Mouse (Mus musculus): ENCODE measurements around the gene Sapcd1. TPM values are rescaled to one million over a fixed set of nuclear protein-coding genes. Genes with fewer than 3 reads are reported as not detected.
"Not testable (repeated sequence)": the region's sequence is repeated elsewhere in the genome, so short reads cannot be mapped to it uniquely, and the experiment has no call there.

Gene Sapcd1
- polyA plus RNA-seq, 1 experiment from 2014 or later: 4.0 TPM

GRCm38 (mm10) chr17:35011440-35011839 lies 16.4 kb downstream of the Sapcd1 start:
- Histone ChIP-seq H3K27ac (ENCODE audit: low read depth, low read length) (no peak overlapping the region), H3K9me3 (ENCODE audit: control insufficient read depth, low read length) (no peaks in the 10 kb centered on the region), H3K4me3 (ENCODE audit: low read depth, low read length) (no peak overlapping the region), H3K9ac (ENCODE audit: low read depth, low read length) (no peak overlapping the region), H3K4me1 (replicated peaks; ENCODE audit: control insufficient read depth, insufficient read depth, low read length) (no peaks in the 10 kb centered on the region), H3K36me3 (ENCODE audit: control insufficient read depth, insufficient read depth, low read length) (peaks cover 37% of the 10 kb centered on the region), H3K4me2 (replicated peaks; ENCODE audit: low read depth, low read length) (no peak overlapping the region), H3K27me3 (ENCODE audit: control insufficient read depth, insufficient read depth, low read length) (no peaks in the 10 kb centered on the region)
- 91% methylated on average over 8 of the region's 8 CpGs for WGBS
- DNase-seq (ENCODE audit: low spot score) (no peak), ATAC-seq (ENCODE audit: low FRiP score) (no peak)

- H3K4me3 ChIP-seq (ENCODE audit: low read depth, low read length): no peak overlapping the region
- no peaks in the 10 kb centered on the region for H3K4me1 ChIP-seq (replicated peaks; ENCODE audit: control insufficient read depth, insufficient read depth, low read length)
- 79% methylated on average over 7 of the region's 7 CpGs for WGBS
- no peak overlapping the region for H3K9ac ChIP-seq (ENCODE audit: low read depth, low read length)
- DNase-seq (ENCODE audit: low spot score) (no peak), ATAC-seq (ENCODE audit: low FRiP score) (no peak)
- no peaks in the 10 kb centered on the region for H3K27me3 ChIP-seq (ENCODE audit: control insufficient read depth, insufficient read depth, low read length)
- no peaks in the 10 kb centered on the region for H3K9me3 ChIP-seq (ENCODE audit: control insufficient read depth, low read length)
- no peak overlapping the region for H3K27ac ChIP-seq (ENCODE audit: low read depth, low read length)
- H3K36me3 ChIP-seq (ENCODE audit: control insufficient read depth, insufficient read depth, low read length): peaks cover 35% of the 10 kb centered on the region
- no peak overlapping the region for H3K4me2 ChIP-seq (replicated peaks; ENCODE audit: low read depth, low read length)
Measured at GRCm38 (mm10) chr17:35009586-35009985, 18.2 kb downstream of the Sapcd1 start.

- no peaks in the 10 kb centered on the region for H3K9me3 ChIP-seq (ENCODE audit: control insufficient read depth, low read length)
- ATAC-seq (ENCODE audit: low FRiP score) (no peak), DNase-seq (ENCODE audit: low spot score) (no peak)
- no peaks in the 10 kb centered on the region for H3K27me3 ChIP-seq (ENCODE audit: control insufficient read depth, insufficient read depth, low read length)
- no peak overlapping the region for H3K4me2 ChIP-seq (replicated peaks; ENCODE audit: low read depth, low read length)
- H3K4me3 ChIP-seq (ENCODE audit: low read depth, low read length): no peak overlapping the region
- no peak overlapping the region for H3K9ac ChIP-seq (ENCODE audit: low read depth, low read length)
- peaks cover 2% of the 10 kb centered on the region; the same call in 1 of the 2 replicates for H3K4me1 ChIP-seq (replicated peaks; ENCODE audit: control insufficient read depth, insufficient read depth, low read length)
- 96% methylated on average over 7 of the region's 7 CpGs for WGBS
- H3K27ac ChIP-seq (ENCODE audit: low read depth, low read length): no peak overlapping the region
- H3K36me3 ChIP-seq (ENCODE audit: control insufficient read depth, insufficient read depth, low read length): peaks cover 30% of the 10 kb centered on the region
Measured at GRCm38 (mm10) chr17:35007387-35007991, 20.3 kb downstream of the Sapcd1 start.

- not testable (repeated sequence) for H3K27ac ChIP-seq (ENCODE audit: low read depth, low read length); H3K4me1 ChIP-seq (replicated peaks; ENCODE audit: control insufficient read depth, insufficient read depth, low read length); H3K27me3 ChIP-seq (ENCODE audit: control insufficient read depth, insufficient read depth, low read length); DNase-seq (ENCODE audit: low spot score); H3K4me3 ChIP-seq (ENCODE audit: low read depth, low read length); ATAC-seq (ENCODE audit: low FRiP score); H3K9ac ChIP-seq (ENCODE audit: low read depth, low read length); H3K4me2 ChIP-seq (replicated peaks; ENCODE audit: low read depth, low read length); H3K9me3 ChIP-seq (ENCODE audit: control insufficient read depth, low read length)
- H3K36me3 ChIP-seq (ENCODE audit: control insufficient read depth, insufficient read depth, low read length): peaks cover 19% of the 10 kb centered on the region
- 98% methylated on average over 4 of the region's 5 CpGs for WGBS
Measured at GRCm38 (mm10) chr17:35005902-35006301, 21.9 kb downstream of the Sapcd1 start.

GRCm38 (mm10) chr17:35005158-35005557 lies 22.7 kb downstream of the Sapcd1 start:
- ATAC-seq (ENCODE audit: low FRiP score) (no peak), DNase-seq (ENCODE audit: low spot score) (no peak)
- Histone ChIP-seq H3K4me1 (replicated peaks; ENCODE audit: control insufficient read depth, insufficient read depth, low read length) (peaks cover 7% of the 10 kb centered on the region), H3K4me2 (replicated peaks; ENCODE audit: low read depth, low read length) (no peak overlapping the region), H3K9me3 (ENCODE audit: control insufficient read depth, low read length) (no peaks in the 10 kb centered on the region), H3K36me3 (ENCODE audit: control insufficient read depth, insufficient read depth, low read length) (peaks cover 15% of the 10 kb centered on the region; the same call in 1 of the 2 replicates), H3K9ac (ENCODE audit: low read depth, low read length) (no peak overlapping the region), H3K27ac (ENCODE audit: low read depth, low read length) (no peak overlapping the region), H3K27me3 (ENCODE audit: control insufficient read depth, insufficient read depth, low read length) (no peaks in the 10 kb centered on the region), H3K4me3 (ENCODE audit: low read depth, low read length) (no peak overlapping the region)
- 91% methylated on average over 10 of the region's 10 CpGs for WGBS

- Histone ChIP-seq H3K9me3 (ENCODE audit: control insufficient read depth, low read length) (no peaks in the 10 kb centered on the region), H3K4me1 (replicated peaks; ENCODE audit: control insufficient read depth, insufficient read depth, low read length) (peaks cover 7% of the 10 kb centered on the region), H3K4me3 (ENCODE audit: low read depth, low read length) (no peak overlapping the region), H3K9ac (ENCODE audit: low read depth, low read length) (no peak overlapping the region), H3K27ac (ENCODE audit: low read depth, low read length) (no peak overlapping the region), H3K27me3 (ENCODE audit: control insufficient read depth, insufficient read depth, low read length) (no peaks in the 10 kb centered on the region), H3K4me2 (replicated peaks; ENCODE audit: low read depth, low read length) (no peak overlapping the region), H3K36me3 (ENCODE audit: control insufficient read depth, insufficient read depth, low read length) (peaks cover 14% of the 10 kb centered on the region; the same call in 1 of the 2 replicates)
- DNase-seq (ENCODE audit: low spot score) (no peak), ATAC-seq (ENCODE audit: low FRiP score) (no peak)
- WGBS: 96% methylated on average over 17 of the region's 17 CpGs
Measured at GRCm38 (mm10) chr17:35004075-35004717, 23.6 kb downstream of the Sapcd1 start.

- peaks cover 12% of the 10 kb centered on the region; the same call in 1 of the 2 replicates for H3K36me3 ChIP-seq (ENCODE audit: control insufficient read depth, insufficient read depth, low read length)
- no peak for DNase-seq (ENCODE audit: low spot score)
- 0 out of 2 replicates have a peak overlapping the region, but pooled peaks have one; percentile 2 for H3K9ac ChIP-seq (ENCODE audit: low read depth, low read length)
- no peak for ATAC-seq (ENCODE audit: low FRiP score)
- H3K4me3 ChIP-seq (ENCODE audit: low read depth, low read length): no peak overlapping the region; the same call in 1 of the 2 replicates
- H3K4me1 ChIP-seq (replicated peaks; ENCODE audit: control insufficient read depth, insufficient read depth, low read length): peaks cover 7% of the 10 kb centered on the region
- peak overlapping the region; percentile 99; the same call in 1 of the 2 replicates for H3K4me2 ChIP-seq (replicated peaks; ENCODE audit: low read depth, low read length)
- no peaks in the 10 kb centered on the region for H3K27me3 ChIP-seq (ENCODE audit: control insufficient read depth, insufficient read depth, low read length)
- no peak overlapping the region for H3K27ac ChIP-seq (ENCODE audit: low read depth, low read length)
- 83% methylated on average over 9 of the region's 9 CpGs for WGBS
- H3K9me3 ChIP-seq (ENCODE audit: control insufficient read depth, low read length): no peaks in the 10 kb centered on the region
Measured at GRCm38 (mm10) chr17:35003022-35003838, 24.6 kb downstream of the Sapcd1 start.

GRCm38 (mm10) chr17:35002153-35002865 lies 25.5 kb downstream of the Sapcd1 start:
- H3K4me3 ChIP-seq (ENCODE audit: low read depth, low read length): peak overlapping the region; percentile 89
- peaks cover 12% of the 10 kb centered on the region; the same call in 1 of the 2 replicates for H3K36me3 ChIP-seq (ENCODE audit: control insufficient read depth, insufficient read depth, low read length)
- ATAC-seq (ENCODE audit: low FRiP score) (no peak), DNase-seq (ENCODE audit: low spot score) (no peak)
- 12% methylated on average over 12 of the region's 12 CpGs for WGBS
- no peaks in the 10 kb centered on the region for H3K27me3 ChIP-seq (ENCODE audit: control insufficient read depth, insufficient read depth, low read length)
- peak overlapping the region; percentile 97 for H3K27ac ChIP-seq (ENCODE audit: low read depth, low read length)
- H3K4me1 ChIP-seq (replicated peaks; ENCODE audit: control insufficient read depth, insufficient read depth, low read length): peaks cover 7% of the 10 kb centered on the region
- H3K9ac ChIP-seq (ENCODE audit: low read depth, low read length): peak overlapping the region; percentile 95
- peak overlapping the region; percentile 99 for H3K4me2 ChIP-seq (replicated peaks; ENCODE audit: low read depth, low read length)
- no peaks in the 10 kb centered on the region for H3K9me3 ChIP-seq (ENCODE audit: control insufficient read depth, low read length)

Data from hindbrain, embryonic 11.5 days (tissue).